Mouse (Mus musculus) ES-Bruce4 (cell line): ENCODE measurements around the gene Gimap4. TPM values are rescaled to one million over a fixed set of nuclear protein-coding genes. Genes with fewer than 3 reads are reported as not detected.

Experiments used
- H3K27ac ChIP-seq: 2 replicates; pipeline ENCODE4 v1.5.1; 2012; ENCODE audit warnings: low read length, inconsistent platforms; ENCODE audit not compliant: insufficient read depth
- H3K27me3 ChIP-seq: 2 replicates; pipeline ENCODE4 v1.6.1; 2012; ENCODE audit warnings: mild to moderate bottlenecking, low read length, inconsistent platforms; ENCODE audit not compliant: control insufficient read depth, poor library complexity, insufficient read depth, severe bottlenecking
- H3K36me3 ChIP-seq: 2 replicates; pipeline ENCODE4 v1.6.1; 2012; ENCODE audit warnings: inconsistent platforms, mild to moderate bottlenecking, low read length, moderate library complexity; ENCODE audit not compliant: control insufficient read depth, poor library complexity, insufficient read depth, severe bottlenecking
- H3K4me1 ChIP-seq: one replicate; pipeline ENCODE4 v1.8.1; 2011; ENCODE audit warnings: low read length; ENCODE audit not compliant: control insufficient read depth, insufficient read depth
- H3K4me3 ChIP-seq: 2 replicates; pipeline ENCODE4 v1.5.1; 2011; ENCODE audit warnings: low read depth, mild to moderate bottlenecking, low read length
- H3K9ac ChIP-seq: 2 replicates; pipeline ENCODE4 v1.6.1; 2012; ENCODE audit warnings: low read depth, mild to moderate bottlenecking, inconsistent platforms; ENCODE audit not compliant: poor library complexity, severe bottlenecking
- H3K9me3 ChIP-seq: replicated peaks from 2 replicates; pipeline ENCODE4 v1.6.1; 2012; ENCODE audit warnings: mild to moderate bottlenecking, low read length, inconsistent platforms; ENCODE audit not compliant: control insufficient read depth, poor library complexity, insufficient read depth, severe bottlenecking
- CTCF ChIP-seq: IDR thresholded peaks from one replicate; pipeline ENCODE4 v1.8.1; 2011; ENCODE audit warnings: low read depth, low read length
- EP300 ChIP-seq: IDR thresholded peaks from 2 replicates; pipeline ENCODE4 v1.6.1; 2011; ENCODE audit warnings: low read depth, low read length; ENCODE audit not compliant: insufficient read depth
- POLR2A ChIP-seq: IDR thresholded peaks from one replicate; pipeline ENCODE4 v1.8.1; 2011; ENCODE audit warnings: low read length; ENCODE audit not compliant: insufficient read depth
- polyA plus RNA-seq: library from polyadenylated mRNA; stranded (reverse); fragments of >200 nt; gene quantifications from 2 replicates; pipeline ENCODE4 v1.2.4, GENCODE M21; 2011; ENCODE audit warnings: low read depth; ENCODE audit not compliant: missing spikeins, insufficient read depth, insufficient read length

The Gimap4 gene
- polyA plus RNA-seq, 1 experiment, result not detected

DNA sequence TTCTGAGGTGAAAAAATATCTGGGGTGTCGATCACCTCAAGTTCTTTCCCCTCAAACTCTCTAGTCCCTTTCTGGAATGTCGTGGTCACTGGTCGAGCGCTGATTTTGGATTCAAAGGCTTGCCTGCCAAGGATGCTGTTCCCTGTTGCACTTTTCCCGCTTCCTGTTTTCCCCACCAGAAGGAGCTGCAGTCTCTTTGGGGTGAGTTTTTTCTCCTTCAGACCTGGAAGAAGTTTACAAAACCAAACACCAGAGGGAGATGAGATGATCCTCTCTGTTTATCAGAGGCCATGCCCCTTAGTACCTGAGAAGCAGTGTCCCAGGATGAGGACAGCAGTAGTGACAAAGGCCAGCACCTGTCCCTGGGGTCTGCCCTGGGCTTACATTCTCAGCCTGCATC is 18.3 kb downstream of the Gimap4 start:
- TF ChIP-seq EP300, result no peak
- no peak for TF ChIP-seq POLR2A
- TF ChIP-seq CTCF, result no peak
- Histone ChIP-seq H3K27ac (no peak overlapping the region), H3K9ac (no peak overlapping the region), H3K36me3 (no peaks in the 10 kb centered on the region), H3K27me3 (no peaks in the 10 kb centered on the region), H3K4me3 (no peak overlapping the region), H3K4me1 (no peaks in the 10 kb centered on the region), H3K9me3 (no peaks in the 10 kb centered on the region)

GRCm38 (mm10) chr6:48704146-48704545 is 19.8 kb downstream of the Gimap4 start:
- Histone ChIP-seq H3K4me3 (no peak overlapping the region), H3K27me3 (no peaks in the 10 kb centered on the region), H3K9me3 (no peaks in the 10 kb centered on the region), H3K9ac (no peak overlapping the region), H3K36me3 (no peaks in the 10 kb centered on the region), H3K4me1 (no peaks in the 10 kb centered on the region), H3K27ac (no peak overlapping the region)
- TF ChIP-seq POLR2A, result no peak
- TF ChIP-seq CTCF, result no peak
- no peak for TF ChIP-seq EP300

- TF ChIP-seq POLR2A, result no peak
- TF ChIP-seq EP300, result no peak
- no peak for TF ChIP-seq CTCF
- H3K36me3 ChIP-seq, result no peaks in the 10 kb centered on the region
- no peaks in the 10 kb centered on the region for H3K4me1 ChIP-seq
- H3K4me3 ChIP-seq, result no peak overlapping the region
- H3K27ac ChIP-seq, result no peak overlapping the region
- no peak overlapping the region for H3K9ac ChIP-seq
- no peaks in the 10 kb centered on the region for H3K9me3 ChIP-seq
- no peaks in the 10 kb centered on the region for H3K27me3 ChIP-seq
These were observed 21.8 kb downstream of the Gimap4 start for GRCm38 (mm10) chr6:48706130-48706529.

- no peak for TF ChIP-seq POLR2A
- no peak for TF ChIP-seq CTCF
- no peak for TF ChIP-seq EP300
- H3K9me3 ChIP-seq, result no peaks in the 10 kb centered on the region
- H3K4me3 ChIP-seq, result no peak within 1 kb of the TSS
- H3K9ac ChIP-seq, result no peak within 1 kb of the TSS
- no peaks in the 10 kb centered on the region for H3K4me1 ChIP-seq
- no peaks in the 10 kb centered on the region for H3K27me3 ChIP-seq
- H3K36me3 ChIP-seq, result no peaks in the 10 kb centered on the region
- no peak within 1 kb of the TSS for H3K27ac ChIP-seq
These were observed 34.1 kb downstream of the Gimap4 start, which contains the start of the genes Gm28053 and Gimap7 for GRCm38 (mm10) chr6:48718455-48718854. Gene Gm28053 (plus strand): TSS chr6:48718607. Gene Gimap7 (plus strand): TSS chr6:48718621.

GRCm38 (mm10) chr6:48720326-48720725 is 36.0 kb downstream of the Gimap4 start:
- no peak for TF ChIP-seq CTCF
- no peak for TF ChIP-seq POLR2A
- no peak overlapping the region for H3K9ac ChIP-seq
- no peaks in the 10 kb centered on the region for H3K9me3 ChIP-seq
- H3K27me3 ChIP-seq, result no peaks in the 10 kb centered on the region
- H3K4me3 ChIP-seq, result no peak overlapping the region
- H3K27ac ChIP-seq, result no peak overlapping the region
- H3K36me3 ChIP-seq, result no peaks in the 10 kb centered on the region
- H3K4me1 ChIP-seq, result no peaks in the 10 kb centered on the region

DNA sequence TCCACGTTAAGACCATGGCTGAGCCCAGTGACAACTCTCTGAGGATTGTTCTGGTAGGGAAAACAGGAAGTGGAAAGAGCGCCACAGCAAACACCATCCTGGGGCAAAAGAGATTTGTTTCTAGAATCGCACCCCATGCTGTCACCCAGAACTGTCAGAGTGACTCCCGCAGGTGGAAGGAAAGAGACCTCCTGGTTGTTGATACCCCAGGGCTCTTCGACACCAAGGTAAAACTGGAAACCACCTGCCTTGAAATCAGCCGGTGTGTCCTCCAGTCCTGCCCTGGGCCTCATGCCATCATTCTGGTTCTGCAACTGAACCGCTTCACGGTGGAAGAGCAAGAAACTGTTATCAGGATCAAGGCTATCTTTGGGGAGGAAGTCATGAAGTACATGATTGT is 39.1 kb downstream of the Gimap4 start:
- Histone ChIP-seq H3K27ac (no peak overlapping the region), H3K9ac (no peak overlapping the region), H3K27me3 (no peaks in the 10 kb centered on the region; the same call in 1 of the 2 replicates), H3K4me3 (no peak overlapping the region), H3K9me3 (no peaks in the 10 kb centered on the region), H3K36me3 (no peaks in the 10 kb centered on the region), H3K4me1 (no peaks in the 10 kb centered on the region)
- TF ChIP-seq POLR2A (no peak), EP300 (no peak), CTCF (no peak)
